32 mouse cellular contexts compared by ENCODE assay signal in genomic region chr14:75628870-75629269, GRCm38 (mm10). TPM values are rescaled to one million over a fixed set of nuclear protein-coding genes. Genes with fewer than 3 reads are reported as not detected.
A peak's percentile ranks its signal among the peaks of the same experiment; 100 is the strongest.
DNase-seq lines count a peak whose midpoint lies in the region; ATAC-seq and TF ChIP-seq lines count a peak whose summit lies in the region.
"Had no signal": no experiment of that assay in that cellular context is flagged by ENCODE, and none has a peak within 500 bp of the region (broad histone marks: within the 10 kb centered on the region; RNA-seq: fewer than 3 reads in every experiment).

No protein-coding gene starts in this region.

- no peak for TF ChIP-seq POLR2A in MEL (IDR thresholded peaks at IDR 0.05; ENCODE audit: control insufficient read depth in 1 of 2, insufficient read depth in 1 of 2, low read depth in 1 of 2, low read length in 2 of 2, poor library complexity in 1 of 2)

- no peak overlapping the region for H3K9ac ChIP-seq in MEL (ENCODE audit: control insufficient read depth, low read depth, low read length, poor library complexity, severe bottlenecking)
- H3K9ac ChIP-seq: forebrain, embryonic 13.5 days; heart, embryonic 13.5 days; hindbrain, embryonic 14.5 days had no signal

- peak; percentile 48 for DNase-seq in MEL (ENCODE audit: low read depth, low spot score)
- no peak for DNase-seq in right cerebral cortex, postnatal 4 days
- DNase-seq in layer of hippocampus, adult 11-12 months (ENCODE audit: low spot score), result no peak
- DNase-seq: adrenal gland, adult 8-10 months; adrenal gland, postnatal 25 days; cerebellum, adult 18-20 months; cerebellum, adult 9-10 months; cerebellum, postnatal 14 days; gastrocnemius, postnatal 10 days; gastrocnemius, postnatal 36 days; heart, adult 2 months; heart, postnatal 14 days; heart, postnatal 4 days had no signal

- no peak for TF ChIP-seq CTCF in MEL (IDR thresholded peaks at IDR 0.05 in 2 of 3, conservative IDR thresholded peaks at IDR 0.05 in 1 of 3; ENCODE audit: control insufficient read depth in 1 of 3, insufficient read depth in 1 of 3, low read depth in 2 of 3, low read length in 3 of 3, poor library complexity in 1 of 3, severe bottlenecking in 1 of 3)

- peak overlapping the region; percentile 68 for H3K4me3 ChIP-seq in megakaryocyte, embryonic 14.5 days (replicated peaks)
- peak overlapping the region; percentile 51 for H3K4me3 ChIP-seq in MEL (ENCODE audit: control insufficient read depth in 1 of 2, insufficient read depth in 1 of 2, low read depth in 2 of 2, low read length in 2 of 2)
- H3K4me3 ChIP-seq: forebrain, embryonic 10.5 days; forebrain, embryonic 13.5 days; heart, adult 2 months; heart, embryonic 10.5 days; heart, embryonic 13.5 days had no signal

- peaks cover under 1% of the 10 kb centered on the region for H3K27me3 ChIP-seq in megakaryocyte, embryonic 14.5 days (replicated peaks)
- H3K27me3 ChIP-seq in MEL (ENCODE audit: control insufficient read depth in 1 of 2, insufficient read depth in 2 of 2, low read length in 2 of 2), result peaks cover 4 to 5% of the 10 kb centered on the region in 2 experiments; a peak in 3 of 4 replicates
- H3K27me3 ChIP-seq: forebrain, embryonic 13.5 days; heart, embryonic 13.5 days had no signal

- H3K36me3 ChIP-seq in megakaryocyte, embryonic 14.5 days (replicated peaks; ENCODE audit: low read length), result no peaks in the 10 kb centered on the region
- H3K36me3 ChIP-seq in MEL (ENCODE audit: control insufficient read depth in 1 of 2, insufficient read depth in 2 of 2, low read length in 2 of 2), result peaks cover 0 to 6% of the 10 kb centered on the region in 2 experiments; a peak in 2 of 4 replicates
- H3K36me3 ChIP-seq: forebrain, embryonic 10.5 days; heart, embryonic 10.5 days; heart, embryonic 13.5 days had no signal

- peak in 1 of 2 experiments; percentile 36; a peak in 1 of 4 replicates for TF ChIP-seq EP300 in MEL (IDR thresholded peaks at IDR 0.05; ENCODE audit: low read depth in 1 of 2, low read length in 2 of 2)

- H3K4me1 ChIP-seq in megakaryocyte, embryonic 14.5 days, result 0 out of 2 replicates have a peak, but pooled peaks cover 4% of the 10 kb centered on the region
- peaks cover 0 to 6% of the 10 kb centered on the region in 2 experiments; a peak in 1 of 4 replicates for H3K4me1 ChIP-seq in MEL (ENCODE audit: control insufficient read depth in 1 of 2, insufficient read depth in 2 of 2, low read length in 2 of 2)
- H3K4me1 ChIP-seq: forebrain, embryonic 10.5 days; forebrain, embryonic 13.5 days; heart, embryonic 13.5 days had no signal

- no peaks in the 10 kb centered on the region for H3K79me2 ChIP-seq in MEL (ENCODE audit: control insufficient read depth, insufficient read depth, low read length, poor library complexity)

- no peak for ATAC-seq in megakaryocyte, adult 5-6 weeks (ENCODE audit: poor library complexity, severe bottlenecking)
- peak; percentile 89 for ATAC-seq in megakaryocyte-erythroid progenitor cell, adult 5-6 weeks (replicated peaks; ENCODE audit: low FRiP score, low TSS enrichment, poor library complexity, severe bottlenecking)
- ATAC-seq: activated CD4-positive, CD25-positive, alpha-beta regulatory T cell, adult 4 months; forebrain, embryonic 13.5 days; forebrain, embryonic 16.5 days; hindbrain, postnatal 0 days had no signal

- no peaks in the 10 kb centered on the region for H3K9me3 ChIP-seq in megakaryocyte, embryonic 14.5 days
- H3K9me3 ChIP-seq in MEL (replicated peaks; ENCODE audit: insufficient read depth, low read length), result no peaks in the 10 kb centered on the region
- H3K9me3 ChIP-seq: forebrain, embryonic 10.5 days; forebrain, embryonic 13.5 days; heart, embryonic 10.5 days; heart, embryonic 13.5 days had no signal

- TF ChIP-seq RAD21 in MEL (IDR thresholded peaks at IDR 0.05; ENCODE audit: low read depth, low read length), result no peak

- no peak overlapping the region for H3K27ac ChIP-seq in MEL (ENCODE audit: control insufficient read depth, low read depth, low read length)
- H3K27ac ChIP-seq: forebrain, embryonic 10.5 days; forebrain, embryonic 13.5 days; heart, adult 2 months; heart, embryonic 10.5 days; heart, embryonic 13.5 days; hindbrain, embryonic 14.5 days; hindbrain, postnatal 0 days had no signal

TF ChIP-seq in MEL, 35 proteins besides CTCF, POLR2A, EP300 and RAD21:
- TF ChIP-seq TBP (IDR thresholded peaks at IDR 0.05; ENCODE audit: low read depth, low read length) (no peak), TCF12 (IDR thresholded peaks at IDR 0.05; ENCODE audit: low read depth, low read length) (peak; percentile 14; the same call in 1 of the 2 replicates), RCOR1 (IDR thresholded peaks at IDR 0.05; ENCODE audit: low read depth, low read length) (peak; percentile 60), GATA1 (IDR thresholded peaks at IDR 0.05; ENCODE audit: low read depth, low read length) (peak; percentile 85)

RNA-seq across cellular contexts. Expression of gene Erich6b, which starts 13.2 kb away (rescaled TPM):
- not detected in 2 replicates for polyA plus RNA-seq in megakaryocyte, embryonic 14.5 days (2012; ENCODE audit: insufficient read depth, low replicate concordance)
- total RNA-seq in megakaryocyte, adult 5-6 weeks (2015), result not detected in 2 replicates
- total RNA-seq in megakaryocyte, adult 5-6 weeks (2017), result not detected in 2 replicates
- total RNA-seq in MEL (2012; rRNA removed), result not detected in 2 replicates
- not detected for polyA plus RNA-seq in MEL (2012; ENCODE audit: insufficient read depth in 1 of 2, insufficient read length in 2 of 2, low read depth in 1 of 2, low replicate concordance in 2 of 2, missing spikeins in 1 of 2)
- not detected in 2 replicates for total RNA-seq in megakaryocyte-erythroid progenitor cell, adult 5-6 weeks (2014; fragmentation: Nextera tagmentation)
- not detected in 2 replicates for total RNA-seq in megakaryocyte-erythroid progenitor cell, adult 5-6 weeks (2017)
- total RNA-seq: adrenal gland, adult 8-10 months; adrenal gland, postnatal 25 days; ES-E14; gastrocnemius, adult 18-20 months; gastrocnemius, postnatal 10 days; gastrocnemius, postnatal 36 days; granulocyte monocyte progenitor cell, adult 5-6 weeks; heart, adult 2 months; heart, postnatal 14 days; heart, postnatal 4 days; hindbrain, postnatal 0 days had no signal
- polyA plus RNA-seq: activated CD4-positive, CD25-positive, alpha-beta regulatory T cell, adult 4 months; brain, embryonic 14.5 days; embryonic facial prominence, embryonic 11.5 days; embryonic facial prominence, embryonic 14.5 days; forebrain, embryonic 10.5 days; forebrain, embryonic 13.5 days; forebrain, embryonic 16.5 days; heart, adult 2 months; heart, embryonic 10.5 days; heart, embryonic 13.5 days; heart, embryonic 16.5 days; hindbrain, embryonic 11.5 days; hindbrain, embryonic 14.5 days; hindbrain, postnatal 0 days had no signal

RNA-seq across cellular contexts. Expression of gene Spert, which starts 36.0 kb away (rescaled TPM):
- 0.12 TPM in 1 of 2 replicates, not detected in the other for polyA plus RNA-seq in megakaryocyte, embryonic 14.5 days (2012; ENCODE audit: insufficient read depth, low replicate concordance)
- not detected in 2 replicates for total RNA-seq in megakaryocyte, adult 5-6 weeks (2015)
- total RNA-seq in megakaryocyte, adult 5-6 weeks (2017), result not detected in 2 replicates
- not detected in 2 replicates for total RNA-seq in MEL (2012; rRNA removed)
- under 1 TPM in 1 of 2 experiments, not detected in 1; 0.04 TPM for polyA plus RNA-seq in MEL (2012; ENCODE audit: insufficient read depth in 1 of 2, insufficient read length in 2 of 2, low read depth in 1 of 2, low replicate concordance in 2 of 2, missing spikeins in 1 of 2)
- not detected in 2 replicates for total RNA-seq in megakaryocyte-erythroid progenitor cell, adult 5-6 weeks (2014; fragmentation: Nextera tagmentation)
- total RNA-seq in megakaryocyte-erythroid progenitor cell, adult 5-6 weeks (2017), result not detected in 2 replicates
- total RNA-seq: adrenal gland, adult 8-10 months; adrenal gland, postnatal 25 days; ES-E14; gastrocnemius, adult 18-20 months; gastrocnemius, postnatal 10 days; gastrocnemius, postnatal 36 days; granulocyte monocyte progenitor cell, adult 5-6 weeks; heart, adult 2 months; heart, postnatal 14 days; heart, postnatal 4 days; hindbrain, postnatal 0 days had no signal
- polyA plus RNA-seq: activated CD4-positive, CD25-positive, alpha-beta regulatory T cell, adult 4 months; brain, embryonic 14.5 days; embryonic facial prominence, embryonic 11.5 days; embryonic facial prominence, embryonic 14.5 days; forebrain, embryonic 10.5 days; forebrain, embryonic 13.5 days; forebrain, embryonic 16.5 days; heart, embryonic 10.5 days; heart, embryonic 13.5 days; heart, embryonic 16.5 days; hindbrain, embryonic 11.5 days; hindbrain, embryonic 14.5 days; hindbrain, postnatal 0 days had no signal
